Mouse (Mus musculus): ENCODE results near the gene Neurod6.
"Not testable (repeated sequence)": the region's sequence is repeated elsewhere in the genome, so short reads cannot be mapped to it uniquely, and the experiment has no call there.

Gene Neurod6

GRCm38 (mm10) chr6:55680974-55681373, at the start of gene Neurod6:
Gene Neurod6 (minus strand): TSS chr6:55681263.
- DNase-seq: peak; percentile 78 to 79

- DNase-seq: peak; percentile 88 to 93
Measured at GRCm38 (mm10) chr6:55717209-55717608, 36.1 kb upstream of the Neurod6 start.

- no peak for DNase-seq
Measured at GRCm38 (mm10) chr6:55715446-55715845, 34.4 kb upstream of the Neurod6 start.

GRCm38 (mm10) chr6:55710913-55711312, 29.9 kb upstream of the Neurod6 start:
- DNase-seq: not testable (repeated sequence)

- no peak for DNase-seq
Measured at GRCm38 (mm10) chr6:55704759-55705104, 23.7 kb upstream of the Neurod6 start.

GRCm38 (mm10) chr6:55704061-55704758, 23.1 kb upstream of the Neurod6 start:
- DNase-seq: no peak

GRCm38 (mm10) chr6:55700392-55701386, 19.6 kb upstream of the Neurod6 start:
- DNase-seq: no peak

GRCm38 (mm10) chr6:55690015-55690531, 9.0 kb upstream of the Neurod6 start:
- no peak for DNase-seq

GRCm38 (mm10) chr6:55683506-55683905, 2.4 kb upstream of the Neurod6 start:
- DNase-seq: no peak

GRCm38 (mm10) chr6:55682886-55683285, 1.8 kb upstream of the Neurod6 start:
- no peak for DNase-seq

GRCm38 (mm10) chr6:55678571-55679185, 2.4 kb downstream of the Neurod6 start:
- DNase-seq: peak; percentile 15 to 26

GRCm38 (mm10) chr6:55677326-55677725, 3.7 kb downstream of the Neurod6 start:
- peak; percentile 32 to 36 for DNase-seq

GRCm38 (mm10) chr6:55676663-55677311, 4.3 kb downstream of the Neurod6 start:
- DNase-seq: peak; percentile 65 to 67

- DNase-seq: peak; percentile 24 to 34
Measured at GRCm38 (mm10) chr6:55676141-55676662, 4.9 kb downstream of the Neurod6 start.

- DNase-seq: no peak
Measured at GRCm38 (mm10) chr6:55667801-55668200, 13.3 kb downstream of the Neurod6 start.

- peak; percentile 21 to 31 for DNase-seq
Measured at GRCm38 (mm10) chr6:55661126-55661915, 19.7 kb downstream of the Neurod6 start.

- DNase-seq: no peak
Measured at GRCm38 (mm10) chr6:55649996-55650395, 31.1 kb downstream of the Neurod6 start.

GRCm38 (mm10) chr6:55649581-55649980, 31.5 kb downstream of the Neurod6 start:
- DNase-seq: no peak

- DNase-seq: no peak
Measured at GRCm38 (mm10) chr6:55648886-55649285, 32.2 kb downstream of the Neurod6 start.

- DNase-seq: peak in 1 of 2 experiments; percentile 10
Measured at GRCm38 (mm10) chr6:55647771-55648280, 33.2 kb downstream of the Neurod6 start.
